Mouse (Mus musculus) frontal cortex, postnatal 36 days (tissue): ENCODE measurements at regions not wholly inside any gene's neighbourhood (a gene's known extent, or its start where the extent isn't known, plus 50 kb on each side); places are given as distances from the start of the nearest gene placed in this dataset.
A peak's percentile ranks its signal among the peaks of the same experiment; 100 is the strongest.

ENCODE experiments used
- DNase-seq, 2 experiments: peaks; one replicate each; pipeline ENCODE4 v3.0.0; 2022; ENCODE audit warnings: low spot score in 2 of 2

GRCm38 (mm10) chr10:95086755-95087154 lies 142.1 kb upstream of the Plxnc1 start:
- no peak for DNase-seq

- no peak for DNase-seq
These were observed 141.1 kb upstream of the Plxnc1 start for GRCm38 (mm10) chr10:95085688-95086268.

- DNase-seq = no peak
These were observed 138.9 kb upstream of the Plxnc1 start for GRCm38 (mm10) chr10:95083341-95084148.

GRCm38 (mm10) chr10:95082634-95083033 lies 138.0 kb upstream of the Plxnc1 start:
- peak; percentile 28 to 37 for DNase-seq

GRCm38 (mm10) chr10:95079979-95080378 lies 135.3 kb upstream of the Plxnc1 start:
- DNase-seq = no peak

GRCm38 (mm10) chr10:95076421-95076820 lies 131.8 kb upstream of the Plxnc1 start:
- no peak for DNase-seq

GRCm38 (mm10) chr10:95075897-95076296 lies 131.3 kb upstream of the Plxnc1 start:
- DNase-seq = no peak

GRCm38 (mm10) chr10:95074959-95075590 lies 130.4 kb upstream of the Plxnc1 start:
- DNase-seq = peak; percentile 17 to 49

- no peak for DNase-seq
These were observed 129.7 kb upstream of the Plxnc1 start for GRCm38 (mm10) chr10:95074381-95074780.

GRCm38 (mm10) chr10:95067971-95068370 lies 123.3 kb upstream of the Plxnc1 start:
- no peak for DNase-seq

- no peak for DNase-seq
These were observed 122.1 kb upstream of the Plxnc1 start for GRCm38 (mm10) chr10:95066774-95067173.

GRCm38 (mm10) chr10:95059486-95060091 lies 115.0 kb upstream of the Plxnc1 start:
- DNase-seq = no peak

- no peak for DNase-seq
These were observed 114.4 kb upstream of the Plxnc1 start for GRCm38 (mm10) chr10:95059078-95059477.

GRCm38 (mm10) chr10:95057051-95057714 lies 112.5 kb upstream of the Plxnc1 start:
- DNase-seq = no peak

- DNase-seq = no peak
These were observed 111.9 kb upstream of the Plxnc1 start for GRCm38 (mm10) chr10:95056541-95056940.

GRCm38 (mm10) chr10:95054869-95055268 lies 110.2 kb upstream of the Plxnc1 start:
- no peak for DNase-seq

GRCm38 (mm10) chr10:95048790-95049189 lies 104.2 kb upstream of the Plxnc1 start:
- no peak for DNase-seq

GRCm38 (mm10) chr10:95043978-95044377 lies 99.3 kb upstream of the Plxnc1 start:
- peak; percentile 43 to 67 for DNase-seq

- DNase-seq = no peak
These were observed 95.7 kb upstream of the Plxnc1 start for GRCm38 (mm10) chr10:95040258-95040895.

- DNase-seq = no peak
These were observed 91.5 kb upstream of the Plxnc1 start for GRCm38 (mm10) chr10:95036043-95036697.

GRCm38 (mm10) chr10:95035371-95035770 lies 90.7 kb upstream of the Plxnc1 start:
- DNase-seq = peak; percentile 26 to 81
